Mouse (Mus musculus) heart, embryonic 16.5 days (tissue): ENCODE data around the gene Prmt7. TPM values are rescaled to one million over a fixed set of nuclear protein-coding genes. Genes with fewer than 3 reads are reported as not detected.

ENCODE experiments used
- ATAC-seq: fragments of 200-750 bp; cut with Nextera tagmentation; replicated peaks from 2 replicates; pipeline ENCODE4 v1.8.0; 2017; ENCODE audit warnings: moderate number of reproducible peaks; ENCODE audit not compliant: insufficient read depth, low FRiP score; ENCODE audit errors: extremely low read depth
- H3K27ac ChIP-seq: fragments of 300-500 bp; sonication (generic); 2 replicates; pipeline ENCODE4 v1.5.1; 2014; ENCODE audit warnings: mild to moderate bottlenecking, low read length, control low read depth, moderate library complexity
- H3K27me3 ChIP-seq: fragments of 300-500 bp; sonication (generic); 2 replicates; pipeline ENCODE4 v1.6.1; 2014; ENCODE audit warnings: low read length, mixed read lengths; ENCODE audit not compliant: control insufficient read depth, insufficient read depth
- H3K36me3 ChIP-seq: fragments of 300-500 bp; sonication (generic); 2 replicates; pipeline ENCODE4 v1.6.1; 2014; ENCODE audit not compliant: control insufficient read depth, insufficient read depth
- H3K4me1 ChIP-seq: fragments of 300-500 bp; sonication (generic); 2 replicates; pipeline ENCODE4 v1.6.1; 2014; ENCODE audit warnings: low read length, mixed read lengths; ENCODE audit not compliant: control insufficient read depth, insufficient read depth
- H3K4me2 ChIP-seq: fragments of 300-500 bp; sonication (generic); 2 replicates; pipeline ENCODE4 v1.6.1; 2014; ENCODE audit warnings: low read depth, mild to moderate bottlenecking, control low read depth, low read length
- H3K4me3 ChIP-seq: fragments of 300-500 bp; sonication (generic); 2 replicates; pipeline ENCODE4 v1.5.1; 2014; ENCODE audit warnings: mild to moderate bottlenecking, control low read depth, low read length
- H3K9ac ChIP-seq: fragments of 300-500 bp; sonication (generic); 2 replicates; pipeline ENCODE4 v1.6.1; 2014; ENCODE audit warnings: low read length, control low read depth
- H3K9me3 ChIP-seq: fragments of 300-500 bp; sonication (generic); replicated peaks from 2 replicates; pipeline ENCODE4 v1.6.1; 2016; ENCODE audit warnings: low read length; ENCODE audit not compliant: control insufficient read depth
- WGBS: fragments of 180-500 bp; shearing (Covaris S2); extraction: QIAGEN DNeasy Blood & Tissue Kit; methylation state at CpG from one replicate; pipeline ENCODE4 v1.1.7; 2014; 5-methylcytosine and 5-hydroxymethylcytosine counted together
- polyA plus RNA-seq: library from polyadenylated mRNA; unstranded; fragments of >200 nt; fragmentation: Nextera tagmentation; extraction: Ambion mirVana; gene quantifications from 2 replicates; pipeline ENCODE4 v1.2.1, GENCODE M21; 2015

The Prmt7 gene
- polyA plus RNA-seq, 1 experiment from 2014 or later = 34.4 TPM

- H3K27me3 ChIP-seq = no peaks in the 10 kb centered on the region
- H3K4me2 ChIP-seq = no peak overlapping the region
- H3K9ac ChIP-seq = no peak overlapping the region
- ATAC-seq = no peak
- H3K27ac ChIP-seq = no peak overlapping the region
- H3K9me3 ChIP-seq = no peaks in the 10 kb centered on the region
- WGBS = 50% methylated on average over 7 of the region's 7 CpGs
- no peak overlapping the region for H3K4me3 ChIP-seq
- H3K36me3 ChIP-seq = no peaks in the 10 kb centered on the region
- no peaks in the 10 kb centered on the region for H3K4me1 ChIP-seq
These were observed 78.7 kb downstream of the Prmt7 start for GRCm38 (mm10) chr8:106289464-106289863.

GRCm38 (mm10) chr8:106292484-106293396 lies 82.0 kb downstream of the Prmt7 start:
- no peak overlapping the region for H3K4me3 ChIP-seq
- no peak for ATAC-seq
- H3K36me3 ChIP-seq = no peaks in the 10 kb centered on the region
- WGBS = 74% methylated on average over 20 of the region's 20 CpGs
- no peaks in the 10 kb centered on the region for H3K27me3 ChIP-seq
- H3K27ac ChIP-seq = no peak overlapping the region
- H3K9me3 ChIP-seq = no peaks in the 10 kb centered on the region
- no peak overlapping the region for H3K9ac ChIP-seq
- H3K4me2 ChIP-seq = no peak overlapping the region
- H3K4me1 ChIP-seq = no peaks in the 10 kb centered on the region

GRCm38 (mm10) chr8:106298261-106298660 lies 87.5 kb downstream of the Prmt7 start:
- no peak overlapping the region for H3K9ac ChIP-seq
- H3K36me3 ChIP-seq = no peaks in the 10 kb centered on the region
- no peaks in the 10 kb centered on the region for H3K27me3 ChIP-seq
- H3K4me1 ChIP-seq = peaks cover 9% of the 10 kb centered on the region; the same call in 1 of the 2 replicates
- 0 out of 2 replicates have a peak, but pooled peaks cover 2% of the 10 kb centered on the region for H3K9me3 ChIP-seq
- H3K4me2 ChIP-seq = no peak overlapping the region
- ATAC-seq = no peak
- H3K27ac ChIP-seq = peak overlapping the region; percentile 57
- no peak overlapping the region for H3K4me3 ChIP-seq
- WGBS = 30% methylated on average over 5 of the region's 5 CpGs

- Histone ChIP-seq H3K9ac (no peak overlapping the region), H3K27me3 (no peaks in the 10 kb centered on the region), H3K36me3 (no peaks in the 10 kb centered on the region), H3K27ac (peak overlapping the region; percentile 57), H3K4me1 (peaks cover 9% of the 10 kb centered on the region; the same call in 1 of the 2 replicates), H3K4me3 (no peak overlapping the region), H3K9me3 (0 out of 2 replicates have a peak, but pooled peaks cover 2% of the 10 kb centered on the region), H3K4me2 (no peak overlapping the region)
- no peak for ATAC-seq
- 57% methylated on average over 1 of the region's 1 CpGs for WGBS
These were observed 88.1 kb downstream of the Prmt7 start for GRCm38 (mm10) chr8:106298846-106299245.

- WGBS = 88% methylated on average over 3 of the region's 3 CpGs
- 0 out of 2 replicates have a peak, but pooled peaks cover 2% of the 10 kb centered on the region for H3K9me3 ChIP-seq
- peaks cover 9% of the 10 kb centered on the region; the same call in 1 of the 2 replicates for H3K4me1 ChIP-seq
- no peaks in the 10 kb centered on the region for H3K36me3 ChIP-seq
- H3K27me3 ChIP-seq = no peaks in the 10 kb centered on the region
- no peak overlapping the region for H3K9ac ChIP-seq
- ATAC-seq = no peak
- H3K4me3 ChIP-seq = no peak overlapping the region
- no peak overlapping the region for H3K27ac ChIP-seq
- no peak overlapping the region for H3K4me2 ChIP-seq
These were observed 89.0 kb downstream of the Prmt7 start for GRCm38 (mm10) chr8:106299686-106300085.

- Histone ChIP-seq H3K4me1 (peaks cover 9% of the 10 kb centered on the region; the same call in 1 of the 2 replicates), H3K9ac (no peak overlapping the region), H3K36me3 (no peaks in the 10 kb centered on the region), H3K27ac (peak overlapping the region; percentile 31; the same call in 1 of the 2 replicates), H3K27me3 (no peaks in the 10 kb centered on the region), H3K4me3 (no peak overlapping the region), H3K4me2 (no peak overlapping the region), H3K9me3 (0 out of 2 replicates have a peak, but pooled peaks cover 2% of the 10 kb centered on the region)
- WGBS = 64% methylated on average over 9 of the region's 9 CpGs
- ATAC-seq = no peak
These were observed 90.3 kb downstream of the Prmt7 start for GRCm38 (mm10) chr8:106300739-106301715.

Other genes starting within 250 kb of the Prmt7 start
- gene Slc12a4, start 244.8 kb upstream of the Prmt7 start, polyA plus RNA-seq = 38.5 and 43.1 TPM in 2 replicates
- gene Dpep3, start 231.5 kb upstream of the Prmt7 start, polyA plus RNA-seq = not detected in 2 replicates
- gene Dus2, start 219.6 kb upstream of the Prmt7 start, polyA plus RNA-seq = 14.4 and 15.5 TPM in 2 replicates
- gene Dpep2nb, start 205.0 kb upstream of the Prmt7 start, polyA plus RNA-seq = 0.13 and 0.16 TPM in 2 replicates
- gene Ddx28, start 199.1 kb upstream of the Prmt7 start, polyA plus RNA-seq = 12.8 and 14.8 TPM in 2 replicates
- gene Nfatc3, start 152.1 kb upstream of the Prmt7 start, polyA plus RNA-seq = 3.7 and 4.3 TPM in 2 replicates
- 1.9 and 6.6 TPM in 2 replicates for gene Esrp2, start 74.0 kb upstream of the Prmt7 start, polyA plus RNA-seq
- gene Pla2g15, start 60.5 kb upstream of the Prmt7 start, polyA plus RNA-seq = 7.7 and 7.8 TPM in 2 replicates
- gene Slc7a6, start 42.1 kb upstream of the Prmt7 start, polyA plus RNA-seq = 21.1 and 28.5 TPM in 2 replicates
- gene Slc7a6os, start within 50 bp of the Prmt7 start, polyA plus RNA-seq = 20.1 and 21.1 TPM in 2 replicates
- gene Smpd3, start 127.1 kb downstream of the Prmt7 start, polyA plus RNA-seq = 2.7 and 2.9 TPM in 2 replicates
- 12.8 and 13.3 TPM in 2 replicates for gene Zfp90, start 204.4 kb downstream of the Prmt7 start, polyA plus RNA-seq